Mouse (Mus musculus) frontal cortex, adult 2 months (tissue): ENCODE measurements around the gene Mup21. TPM values are rescaled to one million over a fixed set of nuclear protein-coding genes. Genes with fewer than 3 reads are reported as not detected.
"Not testable (repeated sequence)": the region's sequence is repeated elsewhere in the genome, so short reads cannot be mapped to it uniquely, and the experiment has no call there.

Experiments used
- DNase-seq, 2 experiments: peaks; one replicate each; pipeline ENCODE4 v3.0.0; 2022; ENCODE audit warnings: low spot score in 1 of 2; ENCODE audit errors: extremely low spot score in 1 of 2
- polyA plus RNA-seq: library from polyadenylated mRNA; depleted of rRNA; stranded (reverse); fragments of >200 nt; gene quantifications from 2 replicates; pipeline ENCODE4 v1.2.3, GENCODE M21; 2012; rRNA removed

Gene Mup21
- not detected in 2 replicates for polyA plus RNA-seq

GRCm38 (mm10) chr4:62150811-62151210 is at the start of gene Mup21:
Gene Mup21, minus strand, starts transcription at chr4:62150863.
- DNase-seq, result peak in 1 of 2 experiments; percentile 2

DNA sequence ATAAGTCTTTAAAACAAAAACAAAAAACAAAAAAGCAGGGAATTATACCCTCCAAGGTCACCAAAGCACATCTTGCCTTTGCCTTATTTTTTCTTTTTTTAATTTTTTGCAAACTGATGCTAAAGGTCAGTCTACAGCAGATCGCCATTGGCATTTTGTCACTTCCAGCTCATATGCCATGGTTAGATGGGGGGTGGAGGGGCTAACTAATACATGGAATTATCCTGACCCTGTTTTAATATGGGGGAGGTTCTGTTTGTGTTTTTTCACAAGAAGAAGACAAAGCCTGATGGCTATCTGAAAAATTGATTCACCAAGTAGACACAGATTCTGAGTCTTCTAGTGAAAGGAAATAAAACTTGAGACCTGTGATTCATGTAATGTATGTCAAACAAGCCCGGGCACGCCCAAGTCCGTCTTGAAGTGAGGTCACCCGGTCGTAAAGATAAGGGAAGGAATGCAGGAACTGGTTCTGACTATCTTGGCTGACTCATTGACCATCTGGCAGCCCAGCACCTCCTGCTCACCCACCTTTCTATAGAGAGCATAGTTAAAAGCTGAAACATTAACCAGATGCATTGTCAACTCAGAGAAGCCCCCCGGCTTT is 49.4 kb upstream of the Mup21 start:
- no peak for DNase-seq

DNA sequence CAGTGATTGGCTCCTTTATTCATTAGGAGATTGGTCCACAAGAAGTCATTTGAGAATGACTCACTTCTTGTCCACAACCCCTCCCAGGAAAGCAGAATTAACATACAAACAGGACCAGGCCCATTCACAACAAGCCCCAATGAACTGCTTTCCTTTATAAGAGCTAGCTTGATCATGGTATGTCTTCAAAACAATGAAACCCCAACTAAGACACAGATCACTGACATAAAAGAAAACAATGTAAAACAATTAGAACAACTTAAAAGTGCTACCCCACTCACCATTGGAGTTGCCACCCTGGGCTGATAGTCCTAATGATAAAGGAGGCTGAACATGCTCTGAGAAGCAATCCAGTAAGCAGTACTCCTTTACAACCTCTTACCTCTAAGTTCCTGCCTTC is 38.1 kb upstream of the Mup21 start:
- DNase-seq, result no peak

DNA sequence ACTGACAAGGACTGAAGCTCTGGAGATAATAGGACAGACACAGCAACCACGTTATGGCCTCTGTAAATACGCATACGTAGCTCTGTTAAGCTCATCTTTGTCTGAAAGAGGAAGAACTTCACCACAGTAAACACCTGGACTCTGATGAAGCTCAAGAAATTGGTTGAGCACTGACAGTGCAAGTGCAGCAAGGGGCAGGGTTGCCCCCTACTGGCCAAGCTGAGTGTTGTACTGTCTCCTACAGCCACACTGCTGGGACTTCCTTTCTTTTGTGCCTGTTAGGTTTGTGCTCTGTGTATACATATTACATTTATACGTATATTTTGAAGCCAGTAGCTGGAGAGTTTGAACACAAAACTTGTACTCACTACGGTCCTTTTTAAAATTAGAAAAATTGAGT is 26.6 kb upstream of the Mup21 start:
- peak in 1 of 2 experiments; percentile 35 for DNase-seq

- DNase-seq, result no peak
These were observed 23.8 kb upstream of the Mup21 start for GRCm38 (mm10) chr4:62174471-62174870.

- not testable (repeated sequence) for DNase-seq
These were observed 17.0 kb upstream of the Mup21 start for GRCm38 (mm10) chr4:62167636-62168035.

- DNase-seq, result no peak
These were observed 7.7 kb upstream of the Mup21 start for GRCm38 (mm10) chr4:62158401-62158800.

- peak in 1 of 2 experiments; percentile 63 for DNase-seq
These were observed 17.0 kb downstream of the Mup21 start for GRCm38 (mm10) chr4:62133706-62134105.

- peak in 1 of 2 experiments; percentile 53 for DNase-seq
These were observed 47.3 kb downstream of the Mup21 start for GRCm38 (mm10) chr4:62103366-62103765.

Other genes starting within 250 kb of the Mup21 start
- gene Mup20, start 96.7 kb downstream of the Mup21 start, polyA plus RNA-seq, result not detected in 2 replicates
- not detected in 2 replicates for gene Mup3, start 63.5 kb downstream of the Mup21 start, polyA plus RNA-seq
- gene Zfp37, start 80.2 kb upstream of the Mup21 start, polyA plus RNA-seq, result 11.6 and 11.9 TPM in 2 replicates
- gene Slc31a2, start 111.7 kb upstream of the Mup21 start, polyA plus RNA-seq, result 10.3 and 11.6 TPM in 2 replicates
- 24.4 and 27.2 TPM in 2 replicates for gene Fkbp15, start 209.7 kb upstream of the Mup21 start, polyA plus RNA-seq
- gene Slc31a1, start 209.9 kb upstream of the Mup21 start, polyA plus RNA-seq, result 19.9 and 20.0 TPM in 2 replicates